Mouse (Mus musculus): ENCODE results near the gene Rpl9-ps1.

Rpl9-ps1 gene

DNA sequence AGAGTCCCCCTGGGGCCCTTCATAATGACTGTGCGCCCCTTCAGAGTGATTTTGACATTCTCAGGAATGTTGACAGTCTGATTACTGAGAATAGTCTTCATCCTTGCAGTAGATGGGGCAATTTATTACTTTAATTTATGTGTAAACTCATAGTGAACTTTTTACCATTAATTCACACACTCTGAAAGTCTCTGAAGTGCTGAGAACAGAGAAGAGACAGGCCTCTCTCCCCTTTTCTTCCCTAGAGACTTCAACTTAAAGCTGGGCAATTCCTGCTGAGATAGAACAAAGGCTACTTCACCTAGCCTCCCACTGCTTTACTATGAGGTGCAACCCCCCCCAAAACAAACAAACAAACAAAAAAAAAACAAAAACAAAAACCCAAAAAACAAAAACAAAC lies at the start of gene Rpl9-ps1:
Gene Rpl9-ps1, minus strand, starts transcription at position 101 of the 400 bp plus-strand sequence.
- no peak for DNase-seq (ENCODE audit: low spot score)

DNA sequence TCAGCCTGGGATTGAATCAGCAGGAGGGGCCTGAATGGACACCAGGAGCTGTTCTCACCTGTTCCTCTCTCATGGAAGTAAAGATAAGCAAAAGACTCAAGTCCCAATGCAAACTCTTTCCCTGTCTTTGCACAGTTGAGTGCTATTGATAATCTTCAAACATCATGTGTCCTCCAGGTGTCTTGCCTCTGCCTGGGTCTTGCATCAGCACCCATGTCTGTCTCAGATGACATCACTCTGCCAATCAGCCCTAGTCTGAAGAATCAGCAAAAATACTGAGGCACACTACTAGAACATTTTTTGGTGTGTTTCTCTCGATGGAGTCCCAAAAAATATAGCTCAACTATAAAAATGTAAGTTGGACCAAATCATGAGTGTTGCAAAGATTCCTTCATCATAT lies 46.6 kb upstream of the Rpl9-ps1 start:
- no peak for DNase-seq (ENCODE audit: low spot score)

DNA sequence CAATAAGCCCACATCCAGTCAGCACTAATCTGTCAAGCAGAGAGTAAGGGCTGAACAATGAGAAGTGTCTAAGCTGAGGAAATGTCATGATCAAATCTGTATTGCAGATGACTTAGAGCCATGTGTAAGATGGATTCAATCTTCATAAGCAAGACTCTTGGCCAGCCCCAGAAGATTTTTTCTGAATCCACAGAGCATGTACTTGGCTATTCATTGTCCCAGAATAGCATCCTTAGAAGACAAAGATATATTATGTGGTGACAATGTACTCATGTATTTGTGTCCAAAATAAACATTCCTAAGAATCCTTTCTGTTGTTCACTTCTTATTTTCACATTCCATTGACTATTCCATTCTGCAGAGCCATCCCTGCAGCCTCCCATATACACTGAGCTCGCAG lies 44.5 kb upstream of the Rpl9-ps1 start:
- DNase-seq (ENCODE audit: low spot score), result no peak

- DNase-seq (ENCODE audit: low spot score), result no peak
These were observed 30.2 kb upstream of the Rpl9-ps1 start for GRCm38 (mm10) chr11:83675665-83676064.

DNA sequence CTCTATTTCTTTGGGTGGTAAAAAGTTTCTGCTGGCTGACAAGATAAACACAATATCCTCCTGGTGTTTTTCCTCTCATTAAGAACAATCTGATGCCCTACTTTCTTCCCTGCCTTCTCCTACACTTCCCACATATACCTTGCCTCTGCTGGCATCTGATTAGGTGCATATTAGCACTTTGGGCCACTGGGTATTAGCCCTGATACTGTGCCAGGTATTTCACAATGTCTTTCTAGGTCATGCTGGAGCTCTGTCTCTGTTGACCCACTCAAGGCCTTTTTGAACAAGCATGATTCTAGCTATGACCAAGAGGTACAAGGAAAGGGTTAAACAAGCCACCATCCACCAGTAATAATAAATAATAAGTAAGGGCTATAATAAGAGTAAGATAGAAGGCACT lies 26.3 kb upstream of the Rpl9-ps1 start:
- no peak for DNase-seq (ENCODE audit: low spot score)

DNA sequence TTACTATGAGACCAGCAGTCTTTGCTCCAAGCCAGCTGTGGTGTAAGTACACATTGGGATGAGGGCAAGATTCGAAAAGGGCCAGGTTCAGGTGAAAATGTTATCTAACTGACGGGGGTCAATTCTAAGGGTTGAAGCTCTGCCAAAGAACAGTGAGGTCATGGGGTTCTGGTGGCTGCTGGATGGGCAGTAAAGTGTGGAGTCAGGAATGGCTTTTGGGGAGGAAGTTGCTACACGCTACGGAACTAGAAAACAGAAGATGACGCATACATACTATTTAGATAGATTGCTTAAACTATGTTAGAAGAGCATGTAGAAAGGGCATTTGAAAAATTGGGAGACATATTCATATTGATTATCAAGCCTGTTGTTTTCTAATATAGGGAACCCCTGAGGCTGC lies 18.1 kb upstream of the Rpl9-ps1 start:
- DNase-seq (ENCODE audit: low spot score), result no peak

DNA sequence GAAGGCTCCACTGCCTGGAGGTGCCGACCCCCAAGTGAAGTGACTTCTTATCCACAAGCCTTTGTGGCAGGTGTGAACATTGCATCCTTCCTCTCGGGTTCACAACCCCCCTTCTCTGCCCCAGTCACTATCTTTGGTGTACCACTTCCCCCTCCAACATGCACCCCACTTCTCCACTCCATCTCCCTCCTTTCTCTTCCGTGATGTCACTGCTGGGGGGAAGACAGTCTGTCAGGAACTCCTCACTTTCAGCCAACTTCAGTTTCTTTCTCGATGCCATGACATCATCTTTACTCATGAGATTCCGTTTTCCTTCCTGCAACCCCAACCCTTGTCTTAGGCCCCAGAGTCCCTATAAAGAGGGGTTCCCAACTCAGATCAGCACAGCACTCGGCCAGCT lies 16.8 kb upstream of the Rpl9-ps1 start, which contains the start of gene Ccl4:
Gene Ccl4, plus strand, starts transcription at position 381 of the 400 bp plus-strand sequence.
- no peak for DNase-seq (ENCODE audit: low spot score)

DNA sequence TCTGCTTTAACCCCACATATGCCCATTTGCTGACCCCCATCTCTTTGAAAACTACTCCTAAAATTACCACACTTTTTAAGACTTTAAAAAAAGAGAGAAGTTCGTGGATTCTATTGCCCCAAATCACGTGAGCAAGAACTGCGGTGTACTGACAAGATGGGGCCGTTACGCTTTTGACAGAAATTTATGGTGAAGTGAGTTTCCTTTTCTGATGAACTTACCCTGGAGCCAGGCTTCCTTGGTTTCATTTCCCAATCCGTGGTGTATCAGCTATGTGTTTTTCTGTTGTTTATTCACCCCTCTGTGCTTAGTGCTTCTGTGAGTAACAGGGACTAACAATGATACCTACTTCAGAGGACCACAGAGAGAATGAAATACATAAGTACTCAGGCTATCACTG lies 13.4 kb upstream of the Rpl9-ps1 start:
- DNase-seq (ENCODE audit: low spot score), result no peak

DNA sequence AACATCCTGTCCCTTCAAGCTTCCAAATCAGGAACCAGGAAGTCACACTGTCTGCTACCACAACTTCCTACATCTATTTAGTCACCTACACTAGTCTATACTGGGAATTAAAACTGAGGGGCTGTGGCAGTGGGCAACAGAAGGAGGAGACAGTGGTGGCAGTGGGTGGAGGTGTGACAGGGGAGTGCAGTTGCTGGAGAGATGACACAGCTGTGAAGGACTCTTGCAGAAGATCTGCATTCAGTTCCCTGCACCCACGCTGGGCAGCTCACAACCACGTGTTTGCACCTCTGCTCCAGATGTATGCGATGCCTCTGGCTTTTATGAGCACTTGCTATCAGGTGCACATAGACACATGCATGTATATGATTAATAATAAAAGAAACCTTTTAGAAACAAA lies 12.1 kb upstream of the Rpl9-ps1 start:
- no peak for DNase-seq (ENCODE audit: low spot score)

DNA sequence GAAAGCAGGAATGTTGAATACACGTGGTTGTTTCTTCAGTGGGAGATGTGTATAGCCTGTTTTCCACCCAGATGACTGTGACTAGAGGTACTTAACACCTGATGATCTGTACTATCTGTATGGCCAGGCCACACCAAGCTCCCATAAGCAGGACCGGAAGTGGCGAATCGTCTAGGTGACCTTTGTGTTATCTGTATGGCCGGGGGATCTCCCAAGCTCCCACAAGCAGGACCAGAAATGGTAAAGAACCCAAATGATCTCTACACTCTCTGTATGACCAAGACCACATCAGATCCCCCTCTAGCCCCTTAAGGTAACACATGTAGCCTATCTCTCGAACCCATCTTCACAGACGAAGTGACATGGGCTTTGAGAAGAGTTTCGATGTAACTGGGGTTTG lies 9.2 kb upstream of the Rpl9-ps1 start:
- no peak for DNase-seq (ENCODE audit: low spot score)

GRCm38 (mm10) chr11:83649305-83649841 lies 4.0 kb upstream of the Rpl9-ps1 start, which contains the start of gene Ccl3:
Gene Ccl3 (minus strand): TSS chr11:83649355.
- DNase-seq (ENCODE audit: low spot score), result no peak

GRCm38 (mm10) chr11:83646356-83647149 lies 1.1 kb upstream of the Rpl9-ps1 start:
- no peak for DNase-seq (ENCODE audit: low spot score)

DNA sequence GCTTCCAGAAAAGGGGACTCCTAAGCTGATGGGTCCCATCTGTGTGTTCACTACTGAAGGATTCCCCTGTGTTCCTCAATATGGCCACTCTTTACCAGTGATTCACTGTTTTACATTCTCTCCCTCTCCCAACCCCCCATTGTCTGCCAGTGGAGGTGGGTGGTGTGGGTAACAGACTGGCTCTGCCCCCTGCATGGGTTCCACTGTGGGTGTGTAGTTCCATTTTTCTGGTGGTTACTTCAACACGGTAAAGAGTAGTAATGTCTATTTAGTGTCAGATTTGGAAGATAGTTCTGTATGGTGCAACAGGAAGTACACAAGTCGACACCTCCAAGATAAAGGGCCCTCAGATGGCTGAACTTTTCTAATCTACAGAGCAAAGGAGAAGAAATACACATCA lies 4.2 kb downstream of the Rpl9-ps1 start:
- no peak for DNase-seq (ENCODE audit: low spot score)

GRCm38 (mm10) chr11:83640141-83640540 lies 5.3 kb downstream of the Rpl9-ps1 start:
- no peak for DNase-seq (ENCODE audit: low spot score)

- no peak for DNase-seq (ENCODE audit: low spot score)
These were observed 5.9 kb downstream of the Rpl9-ps1 start for GRCm38 (mm10) chr11:83639533-83639932.

DNA sequence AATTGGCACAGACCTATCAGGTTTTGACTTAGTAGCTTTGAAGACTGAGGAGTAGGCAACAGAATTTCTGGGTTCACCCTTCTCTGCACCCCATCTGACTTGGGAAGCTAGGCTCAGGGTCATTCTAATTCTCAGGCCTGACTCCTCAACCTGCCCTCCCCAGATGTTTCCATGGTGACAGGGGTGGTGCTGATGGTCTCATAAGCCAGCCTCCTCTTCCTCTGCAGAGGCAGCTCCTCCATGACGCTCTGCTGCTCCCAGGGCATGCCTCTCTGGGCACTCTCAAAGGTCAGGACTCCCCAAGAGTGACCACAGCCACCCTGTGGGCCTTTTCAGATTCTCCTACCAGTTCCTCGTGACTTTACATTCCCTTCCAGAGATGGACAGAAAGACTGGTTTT lies 6.5 kb downstream of the Rpl9-ps1 start:
- DNase-seq (ENCODE audit: low spot score), result no peak

- no peak for DNase-seq (ENCODE audit: low spot score)
These were observed 8.6 kb downstream of the Rpl9-ps1 start for GRCm38 (mm10) chr11:83636742-83637235.

GRCm38 (mm10) chr11:83634898-83635297 lies 10.5 kb downstream of the Rpl9-ps1 start:
- no peak for DNase-seq (ENCODE audit: low spot score)

DNA sequence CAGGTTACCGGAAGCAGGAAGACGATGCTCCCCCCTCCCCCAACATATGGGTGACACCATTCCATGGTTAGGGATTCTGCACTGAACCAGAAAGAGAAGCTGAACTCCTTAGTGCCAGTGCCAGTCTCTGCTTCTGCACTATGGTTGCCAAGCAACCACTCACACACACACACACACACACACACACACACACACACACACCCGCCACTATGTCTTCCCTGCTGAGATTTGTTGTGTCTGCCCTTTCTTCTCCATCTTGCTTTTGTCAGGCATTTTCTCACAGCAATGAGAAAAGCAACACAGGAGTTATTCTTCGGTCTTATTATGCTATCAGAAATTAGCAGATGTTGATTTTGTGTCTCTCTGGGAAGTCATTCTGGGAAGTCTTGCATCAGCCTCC lies 11.0 kb downstream of the Rpl9-ps1 start:
- DNase-seq (ENCODE audit: low spot score), result no peak

GRCm38 (mm10) chr11:83632744-83633143 lies 12.7 kb downstream of the Rpl9-ps1 start:
- DNase-seq (ENCODE audit: low spot score), result no peak

DNA sequence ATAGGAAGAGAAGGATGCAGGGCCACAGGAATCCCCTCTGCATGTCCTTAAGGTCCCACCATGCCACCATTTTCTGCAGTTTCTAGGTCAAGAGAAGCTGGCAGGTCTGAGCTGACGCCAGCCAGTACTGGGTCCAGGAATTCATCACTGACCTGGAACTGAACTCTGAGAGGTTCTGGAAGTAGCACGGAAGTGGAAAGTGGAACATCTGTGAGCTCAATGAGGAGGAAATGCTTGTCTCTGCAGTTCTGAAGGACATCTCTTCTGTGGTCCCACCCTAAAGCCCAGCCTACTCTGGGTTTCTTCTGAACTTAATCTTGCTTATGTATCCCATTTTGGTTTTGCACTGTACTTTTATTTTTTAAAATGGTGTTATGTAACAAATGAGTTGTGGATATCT lies 14.4 kb downstream of the Rpl9-ps1 start:
- no peak for DNase-seq (ENCODE audit: low spot score)

GRCm38 (mm10) chr11:83630630-83631029 lies 14.8 kb downstream of the Rpl9-ps1 start:
- no peak for DNase-seq (ENCODE audit: low spot score)

DNA sequence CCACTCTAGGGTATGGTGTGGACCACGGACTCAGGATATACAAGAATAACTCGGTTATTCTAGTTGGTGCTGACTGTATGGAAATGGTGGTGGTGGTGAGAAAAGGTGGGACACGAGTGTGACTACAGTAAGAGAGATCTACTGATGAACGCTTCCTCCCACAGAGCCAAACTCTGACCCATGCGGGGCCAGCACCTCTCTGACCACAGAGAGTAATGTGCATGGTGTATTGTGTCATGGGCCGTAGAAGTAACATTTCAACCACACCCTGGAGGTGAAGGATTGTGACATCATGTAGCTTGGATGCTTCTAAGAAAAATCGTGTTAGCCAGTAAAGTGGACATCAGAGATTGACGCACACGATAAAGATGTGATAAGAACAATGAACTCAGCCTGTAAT lies 16.6 kb downstream of the Rpl9-ps1 start:
- DNase-seq (ENCODE audit: low spot score), result no peak

GRCm38 (mm10) chr11:83623586-83623985 lies 21.8 kb downstream of the Rpl9-ps1 start:
- DNase-seq (ENCODE audit: low spot score), result no peak
